Mouse (Mus musculus) kidney, embryonic 16.5 days (tissue): ENCODE data around the gene 4932414N04Rik. TPM values are rescaled to one million over a fixed set of nuclear protein-coding genes. Genes with fewer than 3 reads are reported as not detected.
"Not testable (repeated sequence)": the region's sequence is repeated elsewhere in the genome, so short reads cannot be mapped to it uniquely, and the experiment has no call there.

ENCODE experiments used
- ATAC-seq: fragments of 200-750 bp; cut with Nextera tagmentation; 2 replicates; pipeline ENCODE4 v1.8.0; 2017; ENCODE audit warnings: moderate TSS enrichment; ENCODE audit not compliant: low FRiP score, low TSS enrichment
- H3K27ac ChIP-seq: fragments of 300-500 bp; sonication (generic); 2 replicates; pipeline ENCODE4 v1.5.1; 2014; ENCODE audit warnings: low read length
- H3K27me3 ChIP-seq: fragments of 300-500 bp; sonication (generic); 2 replicates; pipeline ENCODE4 v1.6.1; 2014; ENCODE audit warnings: low read length, control low read depth, mixed read lengths; ENCODE audit not compliant: insufficient read depth
- H3K36me3 ChIP-seq: fragments of 300-500 bp; sonication (generic); 2 replicates; pipeline ENCODE4 v1.6.1; 2014; ENCODE audit warnings: low read length, control low read depth, mixed read lengths; ENCODE audit not compliant: insufficient read depth
- H3K4me1 ChIP-seq: fragments of 300-500 bp; sonication (generic); 2 replicates; pipeline ENCODE4 v1.6.1; 2014; ENCODE audit warnings: low read length, control low read depth, mixed read lengths; ENCODE audit not compliant: insufficient read depth
- H3K4me2 ChIP-seq: fragments of 300-500 bp; sonication (generic); replicated peaks from 2 replicates; pipeline ENCODE4 v1.6.1; 2014; ENCODE audit warnings: low read depth, low read length
- H3K4me3 ChIP-seq: fragments of 300-500 bp; sonication (generic); 2 replicates; pipeline ENCODE4 v1.5.1; 2014; ENCODE audit warnings: mild to moderate bottlenecking, low read length
- H3K9ac ChIP-seq: fragments of 300-500 bp; sonication (generic); replicated peaks from 2 replicates; pipeline ENCODE4 v1.6.1; 2014; ENCODE audit warnings: low read length
- H3K9me3 ChIP-seq: fragments of 300-500 bp; sonication (generic); 2 replicates; pipeline ENCODE4 v1.6.1; 2016; ENCODE audit warnings: low read length, control low read depth
- WGBS: fragments of 180-500 bp; shearing (Covaris S2); extraction: QIAGEN DNeasy Blood & Tissue Kit; methylation state at CpG from one replicate; pipeline ENCODE4 v1.1.7; 2014; 5-methylcytosine and 5-hydroxymethylcytosine counted together
- polyA plus RNA-seq: library from polyadenylated mRNA; unstranded; fragments of >200 nt; fragmentation: Nextera tagmentation; extraction: Ambion mirVana; gene quantifications from 2 replicates; pipeline ENCODE4 v1.2.1, GENCODE M21; 2015

Gene 4932414N04Rik
- not detected in 2 replicates for polyA plus RNA-seq

DNA sequence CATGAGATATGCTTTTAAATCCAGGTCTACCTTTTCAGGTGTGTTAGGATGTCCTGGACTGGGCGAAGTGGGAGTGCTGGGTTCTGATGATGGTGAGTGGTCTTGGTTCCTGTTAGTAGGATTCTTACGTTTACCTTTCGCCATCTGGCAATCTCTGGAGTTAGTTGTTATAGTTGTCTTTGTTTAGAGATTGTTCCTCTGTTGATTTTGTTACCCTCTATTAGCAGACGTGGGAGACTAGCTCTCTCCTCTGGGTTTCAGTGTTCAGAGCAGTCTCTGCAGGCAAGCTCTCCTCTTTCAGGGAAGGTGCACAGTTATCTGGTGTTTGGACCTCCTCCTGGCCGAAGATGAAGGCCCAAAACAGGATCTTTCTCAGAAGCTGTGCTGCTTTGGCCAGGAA is at the start of gene 4932414N04Rik:
4932414N04Rik (plus strand) TSS at position 301 of the 400 bp plus-strand sequence.
- not testable (repeated sequence) for ATAC-seq, H3K4me1 ChIP-seq, H3K27ac ChIP-seq, H3K4me3 ChIP-seq, H3K4me2 ChIP-seq, H3K27me3 ChIP-seq, H3K36me3 ChIP-seq, H3K9me3 ChIP-seq, H3K9ac ChIP-seq
- 67% methylated on average over 1 of the region's 5 CpGs for WGBS

DNA sequence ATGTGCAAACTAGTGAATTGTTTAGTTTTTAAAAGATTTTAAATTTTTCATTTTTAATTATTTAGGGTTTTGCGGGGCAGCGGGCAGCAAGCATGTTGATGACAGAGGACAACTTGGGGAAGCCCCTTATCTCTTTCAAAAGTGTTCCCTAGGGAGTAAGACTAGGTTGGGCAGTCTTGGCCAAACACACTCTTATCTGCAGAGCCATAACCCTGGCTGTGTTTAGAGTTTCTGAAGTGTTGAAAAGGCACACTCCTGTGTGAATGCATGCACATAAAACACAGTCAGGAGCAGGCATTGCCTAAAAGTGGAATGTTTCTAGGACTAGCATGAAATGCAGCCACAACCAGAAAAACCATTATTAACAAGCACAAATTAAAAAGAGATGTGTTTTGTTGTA is 75.9 kb downstream of the 4932414N04Rik start:
- Histone ChIP-seq H3K4me3 (no peak overlapping the region), H3K36me3 (no peaks in the 10 kb centered on the region), H3K27me3 (no peaks in the 10 kb centered on the region), H3K4me1 (no peaks in the 10 kb centered on the region), H3K9me3 (peaks cover 4% of the 10 kb centered on the region; the same call in 1 of the 2 replicates), H3K27ac (no peak overlapping the region), H3K9ac (no peak overlapping the region), H3K4me2 (no peak overlapping the region)
- WGBS: 80% methylated on average over 2 of the region's 2 CpGs
- no peak for ATAC-seq

DNA sequence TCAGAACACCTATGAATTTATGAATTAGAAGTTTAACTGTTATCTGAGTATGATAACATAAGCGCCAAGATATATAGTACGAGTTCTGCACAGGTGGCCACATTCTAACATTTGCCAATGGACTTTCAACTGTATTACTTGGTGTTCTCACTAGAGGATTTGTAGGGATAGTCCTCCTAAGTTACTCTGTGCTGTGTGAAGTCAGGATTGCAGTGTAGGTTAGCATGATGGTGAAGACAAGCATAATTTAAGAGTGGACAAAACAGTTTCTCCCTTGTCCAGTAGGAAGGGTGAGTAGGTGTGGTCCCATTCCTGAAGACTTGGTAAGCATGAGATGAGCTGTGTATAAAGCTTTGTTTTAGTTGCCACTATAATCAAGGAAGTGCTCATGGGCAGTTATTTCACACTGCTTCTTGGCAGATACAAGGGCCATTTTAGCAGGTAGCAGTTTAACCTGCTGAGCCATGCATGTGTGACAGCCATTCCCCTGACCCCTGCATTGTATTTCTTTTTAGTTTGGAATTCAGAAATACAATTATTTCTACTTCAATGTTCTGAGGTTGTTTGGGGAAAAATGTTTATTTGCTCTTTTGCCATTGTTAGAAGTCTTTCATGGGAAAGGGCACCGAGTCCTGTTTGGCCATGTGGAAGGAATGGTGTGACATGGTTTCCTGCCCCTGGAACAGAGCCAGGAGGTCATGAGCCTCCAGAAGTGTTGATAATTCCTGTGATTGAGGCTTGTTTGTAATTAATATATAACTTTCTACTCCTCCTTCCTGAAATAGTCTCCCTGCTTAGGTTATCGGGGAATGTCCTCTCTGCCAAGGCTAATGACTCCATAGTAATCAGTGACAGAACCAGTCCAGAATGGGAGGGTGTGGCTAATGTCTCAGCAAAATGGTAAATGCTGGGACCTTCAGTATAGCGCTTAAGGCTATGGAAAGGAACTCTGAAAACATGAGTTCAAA is 83.8 kb downstream of the 4932414N04Rik start:
- 0 out of 2 replicates have a peak, but pooled peaks have one; percentile 70 for ATAC-seq
- H3K4me2 ChIP-seq: no peak overlapping the region
- no peak overlapping the region for H3K27ac ChIP-seq
- no peak overlapping the region for H3K9ac ChIP-seq
- H3K36me3 ChIP-seq: no peaks in the 10 kb centered on the region
- WGBS: 67% methylated on average over 5 of the region's 5 CpGs
- no peak overlapping the region for H3K4me3 ChIP-seq
- no peaks in the 10 kb centered on the region for H3K27me3 ChIP-seq
- H3K4me1 ChIP-seq: no peaks in the 10 kb centered on the region
- H3K9me3 ChIP-seq: peaks cover 7% of the 10 kb centered on the region

DNA sequence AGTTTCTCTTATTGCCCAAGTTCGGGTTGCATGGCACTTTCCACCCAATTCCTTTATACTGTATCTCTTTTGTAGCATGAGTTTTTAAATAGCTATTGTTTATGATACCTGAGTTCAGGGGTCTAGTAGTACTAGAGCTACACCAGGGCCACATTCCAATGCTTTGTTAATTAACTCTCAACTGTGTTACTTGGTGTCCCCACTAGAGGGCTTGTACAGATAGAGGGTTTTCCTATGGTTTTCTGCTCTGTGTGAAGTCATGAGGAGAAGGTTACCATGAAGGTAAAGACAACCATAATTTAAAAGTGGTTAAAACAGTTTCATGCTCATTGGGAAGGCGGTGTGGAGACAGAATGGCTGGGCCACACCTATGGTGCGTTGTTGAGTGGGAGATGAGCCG is 88.3 kb downstream of the 4932414N04Rik start:
- Histone ChIP-seq H3K9me3 (peaks cover 2% of the 10 kb centered on the region; the same call in 1 of the 2 replicates), H3K27me3 (no peaks in the 10 kb centered on the region), H3K27ac (no peak overlapping the region), H3K4me1 (no peaks in the 10 kb centered on the region), H3K4me2 (no peak overlapping the region), H3K9ac (no peak overlapping the region), H3K4me3 (no peak overlapping the region), H3K36me3 (no peaks in the 10 kb centered on the region)
- 0 out of 2 replicates have a peak, but pooled peaks have one; percentile 61 for ATAC-seq
- WGBS: 78% methylated on average over 4 of the region's 4 CpGs

DNA sequence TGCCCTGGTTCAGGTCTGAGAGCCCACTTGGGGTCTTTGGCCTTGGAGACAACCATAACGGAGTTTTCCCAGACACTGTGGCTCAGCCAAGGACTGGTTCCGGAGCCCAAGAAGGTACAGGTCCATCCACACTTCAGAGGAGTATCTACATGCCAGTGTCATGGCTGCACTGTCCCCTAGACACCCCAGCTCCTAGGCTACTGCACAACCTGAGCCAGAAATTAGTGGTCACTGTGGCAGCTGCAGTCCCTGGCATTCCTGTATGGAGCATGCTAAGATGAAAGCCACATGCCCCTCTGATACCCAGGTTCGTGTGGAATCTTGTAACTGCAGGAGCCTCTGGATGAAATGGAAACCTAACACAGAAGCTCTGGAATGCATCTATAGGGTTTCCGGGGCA is 99.9 kb downstream of the 4932414N04Rik start:
- Histone ChIP-seq H3K4me2 (no peak overlapping the region), H3K27ac (no peak overlapping the region), H3K9ac (no peak overlapping the region), H3K4me3 (no peak overlapping the region), H3K9me3 (no peaks in the 10 kb centered on the region), H3K36me3 (no peaks in the 10 kb centered on the region), H3K4me1 (no peaks in the 10 kb centered on the region), H3K27me3 (no peaks in the 10 kb centered on the region)
- 77% methylated on average over 4 of the region's 4 CpGs for WGBS
- no peak for ATAC-seq

DNA sequence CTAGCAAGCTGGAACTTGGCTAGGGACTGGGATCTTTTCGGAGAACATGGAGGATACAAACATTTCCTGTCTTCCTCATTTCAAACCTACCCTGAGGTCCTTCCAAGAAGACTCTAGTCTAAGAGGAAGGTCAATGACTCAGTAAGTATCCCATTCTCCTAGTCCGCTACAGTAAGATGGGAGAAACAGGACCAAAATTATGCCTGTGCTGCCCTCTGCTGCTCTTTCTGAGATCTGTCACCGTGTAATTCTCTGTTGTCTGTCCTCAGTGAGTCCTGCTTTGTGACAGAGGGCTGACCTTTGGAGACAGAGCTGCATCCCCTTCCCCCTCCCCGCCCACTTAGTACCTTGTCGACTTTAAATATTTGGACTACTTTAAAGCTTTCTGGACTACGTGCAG is 100.5 kb downstream of the 4932414N04Rik start:
- H3K27me3 ChIP-seq: no peaks in the 10 kb centered on the region
- no peaks in the 10 kb centered on the region for H3K36me3 ChIP-seq
- H3K9ac ChIP-seq: no peak overlapping the region
- no peaks in the 10 kb centered on the region for H3K9me3 ChIP-seq
- H3K4me3 ChIP-seq: no peak overlapping the region
- no peak overlapping the region for H3K27ac ChIP-seq
- ATAC-seq: peak; percentile 85; the same call in 1 of the 2 replicates
- no peak overlapping the region for H3K4me2 ChIP-seq
- H3K4me1 ChIP-seq: no peaks in the 10 kb centered on the region
- WGBS: 22% methylated on average over 6 of the region's 6 CpGs

DNA sequence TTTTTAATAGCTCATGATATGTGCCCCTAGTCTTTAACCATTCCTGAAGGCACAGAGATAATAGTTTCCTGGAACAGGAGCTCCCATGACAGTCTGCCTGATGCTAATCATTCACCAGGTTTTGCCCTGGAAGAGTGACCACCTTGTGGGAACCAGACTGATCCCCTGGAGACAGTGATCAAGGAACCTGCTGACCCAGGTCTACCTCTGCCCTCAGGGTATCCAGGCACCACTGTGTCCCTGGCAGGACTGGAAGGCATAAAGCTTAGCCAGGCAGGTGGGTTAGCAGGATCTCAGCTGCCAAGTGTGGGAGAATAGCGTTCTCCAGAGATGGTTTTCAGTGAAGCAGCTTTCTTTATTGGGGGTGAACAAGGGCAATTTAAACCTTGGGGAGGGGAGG is 109.1 kb downstream of the 4932414N04Rik start:
- ATAC-seq: peak; percentile 63
- H3K27ac ChIP-seq: no peak overlapping the region
- 67% methylated on average over 1 of the region's 1 CpGs for WGBS

DNA sequence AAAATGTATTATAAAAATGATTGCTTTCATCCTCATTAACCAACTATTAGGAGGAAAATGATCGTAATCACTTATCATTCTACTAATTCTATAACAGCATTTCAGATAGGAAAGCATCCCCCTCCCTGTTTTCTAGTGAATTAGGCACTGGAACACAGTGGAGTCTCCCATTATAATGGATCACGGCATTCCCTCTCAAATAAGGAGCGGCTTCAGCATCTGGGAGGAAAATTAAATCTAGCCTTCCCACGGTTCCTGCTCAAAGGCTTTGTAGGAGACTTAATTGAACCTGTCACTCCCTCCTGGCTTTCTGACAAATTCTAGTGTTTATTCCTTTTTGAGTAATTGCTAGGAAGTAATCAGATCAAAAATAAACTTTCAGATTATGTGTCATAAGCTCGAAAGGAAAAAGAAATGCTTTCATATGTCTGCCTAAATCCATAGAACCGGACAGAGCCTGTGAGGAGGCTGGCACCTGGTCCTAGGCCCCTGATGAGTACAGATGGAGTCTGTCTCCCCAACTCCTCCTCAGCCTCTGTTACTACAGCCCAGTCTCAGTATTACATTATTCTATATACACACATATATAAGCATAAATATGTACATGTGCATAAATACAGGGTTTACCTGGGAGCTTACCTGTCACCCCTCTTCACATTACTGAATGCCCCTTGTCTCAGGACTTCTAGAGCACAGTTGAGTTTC is 111.1 kb downstream of the 4932414N04Rik start:
- Histone ChIP-seq H3K4me2 (no peak overlapping the region), H3K27ac (no peak overlapping the region), H3K4me1 (no peaks in the 10 kb centered on the region), H3K36me3 (no peaks in the 10 kb centered on the region), H3K9ac (no peak overlapping the region), H3K4me3 (no peak overlapping the region), H3K27me3 (no peaks in the 10 kb centered on the region), H3K9me3 (no peaks in the 10 kb centered on the region)
- WGBS: 57% methylated on average over 6 of the region's 6 CpGs
- no peak for ATAC-seq

More for the DNA sequence above, 109.1 kb downstream of the 4932414N04Rik start:
- Histone ChIP-seq H3K4me1 (no peaks in the 10 kb centered on the region), H3K4me2 (no peak overlapping the region), H3K27me3 (no peaks in the 10 kb centered on the region), H3K36me3 (no peaks in the 10 kb centered on the region), H3K9ac (no peak overlapping the region), H3K9me3 (no peaks in the 10 kb centered on the region), H3K4me3 (no peak overlapping the region)

DNA sequence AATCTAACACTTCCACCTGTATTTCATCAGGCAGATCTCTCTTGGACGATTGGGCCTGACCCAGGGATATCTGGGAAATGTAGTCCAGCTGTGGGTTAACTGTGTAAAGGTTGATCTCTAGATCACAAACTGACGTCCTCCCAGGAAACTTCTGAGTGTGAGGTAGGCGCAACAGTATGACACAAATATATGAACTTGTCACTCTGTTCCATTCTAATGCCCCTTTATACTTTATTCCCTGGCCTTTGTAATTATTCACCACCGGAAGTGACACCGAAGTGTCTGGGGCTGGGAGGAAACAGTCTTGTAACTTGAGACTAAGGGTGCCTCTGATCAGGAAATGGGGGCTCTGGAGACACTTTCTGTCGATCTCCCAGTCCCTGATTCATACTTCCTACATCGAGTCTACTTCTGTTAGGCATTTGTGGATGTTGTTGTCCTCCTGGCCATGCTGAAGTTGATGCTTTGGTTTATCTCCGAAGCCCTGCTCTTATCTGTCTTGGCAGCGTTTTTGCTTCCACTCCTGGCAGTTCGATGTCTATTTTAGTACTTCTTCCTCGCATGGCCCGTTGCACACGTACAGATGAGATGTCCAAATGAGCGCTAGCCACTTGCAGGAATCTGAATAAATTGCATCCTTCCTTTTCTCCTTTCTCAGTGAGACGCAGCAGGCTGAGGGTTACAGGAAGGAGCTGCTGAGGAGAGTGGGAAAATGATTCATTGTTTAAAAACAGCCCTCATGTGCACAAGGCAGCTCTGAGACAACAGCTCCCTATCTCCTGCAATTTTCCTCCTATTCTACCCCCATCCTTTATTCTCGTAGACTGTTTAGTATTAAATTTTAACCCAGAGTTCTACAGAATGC is 126.2 kb downstream of the 4932414N04Rik start:
- ATAC-seq: peak; percentile 79
- peak overlapping the region; percentile 62 for H3K4me2 ChIP-seq
- no peaks in the 10 kb centered on the region for H3K9me3 ChIP-seq
- no peaks in the 10 kb centered on the region for H3K27me3 ChIP-seq
- H3K36me3 ChIP-seq: no peaks in the 10 kb centered on the region
- H3K9ac ChIP-seq: peak overlapping the region; percentile 47
- peaks cover 8% of the 10 kb centered on the region for H3K4me1 ChIP-seq
- peak overlapping the region; percentile 44 for H3K4me3 ChIP-seq
- 10% methylated on average over 16 of the region's 16 CpGs for WGBS
- peak overlapping the region; percentile 81 for H3K27ac ChIP-seq
